Mouse (Mus musculus): ENCODE measurements around the gene Adssl1. TPM values are rescaled to one million over a fixed set of nuclear protein-coding genes. Genes with fewer than 3 reads are reported as not detected.

The Adssl1 gene
- total RNA-seq (2023) = 7.1 to 9.5 TPM (median 8.5 TPM) in 4 replicates

DNA sequence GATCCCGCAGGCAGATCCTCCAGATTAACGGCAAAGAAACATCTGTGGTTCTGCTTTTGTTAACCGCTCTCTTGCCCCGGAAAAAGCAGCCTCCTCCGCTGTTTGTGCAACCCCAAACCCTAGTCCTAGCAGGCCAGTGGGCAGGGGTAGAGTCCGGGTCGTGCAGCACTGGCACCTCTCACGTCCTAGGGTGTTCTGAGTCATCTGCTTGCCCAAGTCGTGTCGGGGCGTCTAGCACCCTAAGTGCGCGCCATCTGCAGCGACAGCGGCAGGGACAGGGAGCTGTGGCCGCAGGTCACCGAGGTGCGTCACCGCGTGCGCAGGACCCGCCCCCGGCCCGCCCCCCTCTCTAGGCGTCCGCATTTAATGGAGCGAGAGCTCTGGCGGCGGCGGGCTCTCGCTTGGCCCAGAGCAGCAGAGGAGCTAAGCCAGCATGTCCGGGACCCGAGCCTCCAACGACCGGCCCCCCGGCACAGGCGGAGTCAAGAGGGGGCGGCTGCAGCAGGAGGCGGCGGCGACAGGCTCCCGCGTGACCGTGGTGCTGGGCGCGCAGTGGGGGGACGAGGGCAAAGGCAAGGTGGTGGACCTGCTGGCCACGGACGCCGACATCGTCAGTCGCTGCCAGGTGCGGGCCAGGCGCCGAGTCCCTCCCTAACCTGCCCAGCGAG, at the start of gene Adssl1:
Adssl1 (plus strand) TSS at position 360 of the 668 bp plus-strand sequence.

DNA sequence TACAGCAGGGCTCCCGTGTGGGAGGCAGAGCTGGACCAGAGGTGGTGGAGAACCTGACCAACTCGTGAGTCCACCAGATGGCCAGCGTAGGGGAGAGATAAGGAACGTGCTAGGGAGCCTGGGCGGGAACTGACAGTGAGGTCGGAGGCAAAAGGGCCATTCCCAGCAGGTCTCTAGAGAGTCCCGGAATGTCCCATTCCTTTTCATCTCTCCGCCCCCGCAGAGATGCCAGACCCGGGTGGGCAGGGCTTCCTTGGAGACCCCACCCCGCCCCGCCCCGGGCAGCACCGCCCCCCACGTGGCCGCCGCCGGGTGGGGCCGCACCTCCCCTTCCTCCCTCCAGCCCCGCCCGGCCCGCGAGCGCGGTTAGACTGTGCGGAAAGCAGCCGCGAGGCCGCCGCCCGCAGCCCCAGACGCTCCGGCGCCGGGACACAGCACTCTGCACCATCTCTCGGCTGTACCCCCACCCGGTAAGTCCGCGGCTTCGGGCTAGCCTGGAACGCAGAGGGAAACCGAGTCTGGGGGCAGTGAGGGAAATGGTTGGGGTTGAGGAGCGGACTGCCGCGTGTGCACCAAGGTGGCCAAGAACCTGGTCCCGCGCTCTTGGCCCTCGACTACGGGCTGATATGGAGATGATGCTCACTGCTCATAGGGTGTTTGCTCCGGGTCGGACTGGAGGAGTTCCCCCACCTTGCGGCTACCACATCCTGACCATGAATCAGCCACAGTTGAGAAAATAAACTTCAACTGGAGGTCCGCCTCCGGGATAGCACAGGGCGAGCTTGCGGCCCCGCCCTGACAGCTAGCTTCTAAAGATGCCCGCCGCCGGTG, 31.2 kb upstream of the Adssl1 start, which contains the start of gene Inf2:
Inf2 (plus strand) TSS at position 359 of the 831 bp plus-strand sequence.

GRCm38 (mm10) chr12:112644180-112644854, 24.5 kb downstream of the Adssl1 start, which contains the start of gene Siva1:
Siva1 (plus strand) TSS chr12:112644679.

DNA sequence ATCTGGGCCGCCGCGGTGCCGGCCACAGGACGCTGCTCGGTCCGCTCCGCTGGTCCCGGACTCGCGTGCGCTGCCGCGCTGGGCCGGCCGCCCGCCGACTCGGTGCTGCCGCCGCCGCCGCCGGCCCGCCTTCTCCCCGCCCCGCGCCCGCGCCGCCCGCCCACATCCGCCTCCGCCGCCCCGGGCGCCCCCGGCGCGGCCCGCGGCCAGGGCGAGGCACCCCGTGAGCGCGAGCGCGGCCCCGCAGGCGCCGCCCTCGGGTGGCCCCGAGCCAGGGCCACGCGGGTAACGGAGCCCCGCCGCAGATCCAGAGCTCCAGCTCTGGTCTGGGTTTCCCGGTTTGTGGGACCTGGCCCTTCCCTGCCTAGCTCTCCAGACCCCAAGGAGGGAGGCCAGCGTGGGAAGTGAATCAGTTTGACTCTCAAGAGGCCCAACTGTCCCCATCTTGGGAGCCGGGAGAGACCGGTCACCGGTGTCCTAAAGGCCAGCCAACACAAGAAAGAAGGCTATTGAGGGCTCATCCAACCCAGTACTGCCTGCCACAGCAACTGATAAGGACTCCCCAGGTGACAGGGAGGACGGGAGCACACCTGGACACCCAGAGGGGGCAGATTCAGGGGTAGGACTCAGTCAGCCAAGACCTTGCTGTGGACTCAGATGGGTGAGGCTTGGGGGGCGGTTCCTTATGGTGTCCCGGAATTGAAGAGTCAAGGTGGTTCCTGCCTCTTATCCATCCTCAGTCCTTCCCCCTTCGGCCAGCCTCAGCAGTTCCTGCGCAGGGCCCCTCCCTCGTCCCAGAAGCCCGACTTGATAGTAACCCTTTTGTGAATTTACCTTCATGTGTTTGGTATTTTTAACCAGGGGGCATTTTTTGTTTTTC, 54.5 kb downstream of the Adssl1 start, which contains the start of gene Akt1:
Akt1 (minus strand) TSS at position 753 of the 880 bp plus-strand sequence.

GRCm38 (mm10) chr12:112678555-112679026, 58.7 kb downstream of the Adssl1 start, which contains the start of gene Zbtb42:
Zbtb42 (plus strand) TSS chr12:112678828.

Other genes starting within 250 kb of the Adssl1 start
- gene A530016L24Rik, start 130.6 kb upstream of the Adssl1 start, total RNA-seq (2023) = not detected in 4 replicates
- not detected in 4 replicates for gene Tmem179, start 103.3 kb upstream of the Adssl1 start, total RNA-seq (2023)
- gene Inf2, start 31.3 kb upstream of the Adssl1 start, total RNA-seq (2023) = 27.3 to 32.1 TPM (median 29.2 TPM) in 4 replicates
- 20.6 to 29.7 TPM (median 21.2 TPM) in 4 replicates for gene Siva1, start 24.6 kb downstream of the Adssl1 start, total RNA-seq (2023)
- 86.0 to 99.6 TPM (median 90.5 TPM) in 4 replicates for gene Akt1, start 54.8 kb downstream of the Adssl1 start, total RNA-seq (2023)
- 1.5 to 6.3 TPM (median 3.0 TPM) in 4 replicates for gene Zbtb42, start 58.8 kb downstream of the Adssl1 start, total RNA-seq (2023)
- 12.3 to 16.4 TPM (median 14.3 TPM) in 4 replicates for gene Cep170b, start 100.4 kb downstream of the Adssl1 start, total RNA-seq (2023)
- 320 to 372 TPM (median 333 TPM) in 4 replicates for gene Pld4, start 140.6 kb downstream of the Adssl1 start, total RNA-seq (2023)
- 0.34 to 0.58 TPM (median 0.51 TPM) in 3 of 4 replicates, not detected in the other for gene Ahnak2, start 182.6 kb downstream of the Adssl1 start, total RNA-seq (2023)
- gene Clba1, start 188.9 kb downstream of the Adssl1 start, total RNA-seq (2023) = 1.3 to 3.4 TPM (median 2.0 TPM) in 3 of 4 replicates, not detected in the other
- gene Cdca4, start 209.4 kb downstream of the Adssl1 start, total RNA-seq (2023) = 27.5 to 32.2 TPM (median 29.9 TPM) in 4 replicates
- 92.4 to 97.2 TPM (median 95.4 TPM) in 4 replicates for gene Gpr132, start 248.2 kb downstream of the Adssl1 start, total RNA-seq (2023)